Mouse (Mus musculus): ENCODE data around the gene Kdelr1. TPM values are rescaled to one million over a fixed set of nuclear protein-coding genes. Genes with fewer than 3 reads are reported as not detected.
A peak's percentile ranks its signal among the peaks of the same experiment; 100 is the strongest.

Gene Kdelr1
- polyA plus RNA-seq, 1 experiment: 132 TPM

- Histone ChIP-seq H3K27me3 (ENCODE audit: control insufficient read depth, insufficient read depth, insufficient read length) (peaks cover 11% of the 10 kb centered on the region), H3K36me3 (ENCODE audit: control insufficient read depth, insufficient read depth) (no peaks in the 10 kb centered on the region), H3ac (ENCODE audit: control insufficient read depth, insufficient read length) (no peak overlapping the region), H3K4me3 (peak overlapping the region; percentile 45), H3K79me2 (ENCODE audit: control insufficient read depth, insufficient read depth) (peaks cover under 1% of the 10 kb centered on the region), H3K4me2 (ENCODE audit: low read depth) (no peak overlapping the region)
- no peak for TF ChIP-seq MAX (IDR thresholded peaks at IDR 0.05; ENCODE audit: low read depth)
- TF ChIP-seq POLR2AphosphoS2 (IDR thresholded peaks at IDR 0.05; ENCODE audit: insufficient read length, low read depth): peak; percentile 39
- TF ChIP-seq MYOD1 (IDR thresholded peaks at IDR 0.05; ENCODE audit: control insufficient read depth in 1 of 3, insufficient read length in 2 of 3, low read depth in 2 of 3): no peak
Measured at GRCm38 (mm10) chr7:45867871-45868270, 4.7 kb upstream of the Kdelr1 start.

GRCm38 (mm10) chr7:45869107-45869670 is 3.4 kb upstream of the Kdelr1 start:
- Histone ChIP-seq H3K4me2 (ENCODE audit: low read depth) (no peak overlapping the region), H3ac (ENCODE audit: control insufficient read depth, insufficient read length) (no peak overlapping the region), H3K36me3 (ENCODE audit: control insufficient read depth, insufficient read depth) (no peaks in the 10 kb centered on the region), H3K79me2 (ENCODE audit: control insufficient read depth, insufficient read depth) (peaks cover 14% of the 10 kb centered on the region), H3K27me3 (ENCODE audit: control insufficient read depth, insufficient read depth, insufficient read length) (peaks cover 11% of the 10 kb centered on the region), H3K4me3 (no peak overlapping the region)
- TF ChIP-seq TCF3 (IDR thresholded peaks at IDR 0.05; ENCODE audit: insufficient read length, low read depth): no peak
- no peak for TF ChIP-seq REST (IDR thresholded peaks at IDR 0.05; ENCODE audit: insufficient read depth, insufficient read length)
- no peak for TF ChIP-seq POLR2AphosphoS2 (IDR thresholded peaks at IDR 0.05; ENCODE audit: insufficient read length, low read depth)
- TF ChIP-seq CEBPB (IDR thresholded peaks at IDR 0.05; ENCODE audit: insufficient read depth, poor library complexity, severe bottlenecking): no peak
- TF ChIP-seq E2F4 (IDR thresholded peaks at IDR 0.05; ENCODE audit: insufficient read depth): no peak
- TF ChIP-seq SRF (IDR thresholded peaks at IDR 0.05; ENCODE audit: control insufficient read depth, insufficient read length, low read depth): no peak
- TF ChIP-seq TCF12 (IDR thresholded peaks at IDR 0.05; ENCODE audit: insufficient read depth, poor library complexity, severe bottlenecking): no peak
- no peak for TF ChIP-seq POLR2A (IDR thresholded peaks at IDR 0.05; ENCODE audit: insufficient read length, low read depth)
- TF ChIP-seq MAX (IDR thresholded peaks at IDR 0.05; ENCODE audit: low read depth): no peak
- no peak for TF ChIP-seq USF1 (IDR thresholded peaks at IDR 0.05; ENCODE audit: low read depth)
- no peak for TF ChIP-seq MYOG (IDR thresholded peaks at IDR 0.05; ENCODE audit: control insufficient read depth in 1 of 3, insufficient read depth in 1 of 3, insufficient read length in 2 of 3, low read depth in 2 of 3)
- no peak for TF ChIP-seq MYOD1 (IDR thresholded peaks at IDR 0.05; ENCODE audit: control insufficient read depth in 1 of 3, insufficient read length in 2 of 3, low read depth in 2 of 3)

- no peak for TF ChIP-seq USF1 (IDR thresholded peaks at IDR 0.05; ENCODE audit: low read depth)
- peak; percentile 38 for TF ChIP-seq POLR2AphosphoS2 (IDR thresholded peaks at IDR 0.05; ENCODE audit: insufficient read length, low read depth)
- no peak for TF ChIP-seq POLR2A (IDR thresholded peaks at IDR 0.05; ENCODE audit: insufficient read length, low read depth)
- no peak for TF ChIP-seq MYOG (IDR thresholded peaks at IDR 0.05; ENCODE audit: control insufficient read depth in 1 of 3, insufficient read depth in 1 of 3, insufficient read length in 2 of 3, low read depth in 2 of 3)
- no peak for TF ChIP-seq MYOD1 (IDR thresholded peaks at IDR 0.05; ENCODE audit: control insufficient read depth in 1 of 3, insufficient read length in 2 of 3, low read depth in 2 of 3)
- H3ac ChIP-seq (ENCODE audit: control insufficient read depth, insufficient read length): no peak overlapping the region
- H3K36me3 ChIP-seq (ENCODE audit: control insufficient read depth, insufficient read depth): no peaks in the 10 kb centered on the region
- H3K4me3 ChIP-seq: no peak overlapping the region
- H3K79me2 ChIP-seq (ENCODE audit: control insufficient read depth, insufficient read depth): peaks cover 20% of the 10 kb centered on the region
- no peak overlapping the region for H3K4me2 ChIP-seq (ENCODE audit: low read depth)
- H3K27me3 ChIP-seq (ENCODE audit: control insufficient read depth, insufficient read depth, insufficient read length): peaks cover 11% of the 10 kb centered on the region
Measured at GRCm38 (mm10) chr7:45869787-45870186, 2.8 kb upstream of the Kdelr1 start.

- no peak for TF ChIP-seq POLR2A (IDR thresholded peaks at IDR 0.05; ENCODE audit: insufficient read length, low read depth)
- TF ChIP-seq POLR2AphosphoS2 (IDR thresholded peaks at IDR 0.05; ENCODE audit: insufficient read length, low read depth): peak; percentile 56
- Histone ChIP-seq H3K4me3 (no peak overlapping the region), H3K27me3 (ENCODE audit: control insufficient read depth, insufficient read depth, insufficient read length) (peaks cover 11% of the 10 kb centered on the region), H3K36me3 (ENCODE audit: control insufficient read depth, insufficient read depth) (no peaks in the 10 kb centered on the region), H3K4me2 (ENCODE audit: low read depth) (no peak overlapping the region), H3K79me2 (ENCODE audit: control insufficient read depth, insufficient read depth) (peaks cover 25% of the 10 kb centered on the region), H3ac (ENCODE audit: control insufficient read depth, insufficient read length) (no peak overlapping the region)
Measured at GRCm38 (mm10) chr7:45870282-45871058, 2.1 kb upstream of the Kdelr1 start.

- H3K4me3 ChIP-seq: peak overlapping the region; percentile 94
- H3K79me2 ChIP-seq (ENCODE audit: control insufficient read depth, insufficient read depth): peaks cover 29% of the 10 kb centered on the region
- TF ChIP-seq POLR2AphosphoS2 (IDR thresholded peaks at IDR 0.05; ENCODE audit: insufficient read length, low read depth): peak; percentile 46
- TF ChIP-seq POLR2A (IDR thresholded peaks at IDR 0.05; ENCODE audit: insufficient read length, low read depth): no peak
- H3K4me2 ChIP-seq (ENCODE audit: low read depth): peak overlapping the region; percentile 88
- peaks cover 9% of the 10 kb centered on the region for H3K36me3 ChIP-seq (ENCODE audit: control insufficient read depth, insufficient read depth)
- peak overlapping the region; percentile 57 for H3ac ChIP-seq (ENCODE audit: control insufficient read depth, insufficient read length)
- peaks cover 11% of the 10 kb centered on the region for H3K27me3 ChIP-seq (ENCODE audit: control insufficient read depth, insufficient read depth, insufficient read length)
Measured at GRCm38 (mm10) chr7:45873061-45873947, 732 bp downstream of the Kdelr1 start.

All from myocyte (in vitro differentiated cells).